In genomic region chr16:42172476-42172875, GRCm38 (mm10) we compare ENCODE assay signal across 8 mouse cellular contexts.
DNase-seq lines count a peak whose midpoint lies in the region; ATAC-seq and TF ChIP-seq lines count a peak whose summit lies in the region.

No protein-coding gene starts in this region.

- peak; percentile 56 for TF ChIP-seq CTCF in heart, postnatal 0 days (IDR thresholded peaks at IDR 0.05; ENCODE audit: low read depth)

- no peak overlapping the region for H3K9ac ChIP-seq in heart, postnatal 0 days (replicated peaks; ENCODE audit: low read depth, low read length)
- H3K9ac ChIP-seq in midbrain, embryonic 16.5 days (ENCODE audit: low read depth, low read length), result no peak overlapping the region

- intact Hi-C loops in heart, postnatal 25 days (cut with DNase I), result no loop called here
- intact Hi-C loops in heart, postnatal 14 days (cut with DNase I), result loop anchor here (5.0 to 10.0 kb wide), 2 partner anchors 742 to 1630 kb away; no protein-coding TSS in a partner anchor

- H3K27ac ChIP-seq in heart, postnatal 0 days (ENCODE audit: low read depth), result no peak overlapping the region
- no peak overlapping the region for H3K27ac ChIP-seq in midbrain, embryonic 16.5 days (ENCODE audit: low read length)

- no peak for ATAC-seq in heart, postnatal 0 days (ENCODE audit: insufficient read depth, low read depth)
- peak; percentile 22; the same call in 1 of the 2 replicates for ATAC-seq in midbrain, embryonic 16.5 days

- H3K27me3 ChIP-seq in heart, postnatal 0 days (ENCODE audit: control insufficient read depth, insufficient read depth, low read length), result no peaks in the 10 kb centered on the region
- no peaks in the 10 kb centered on the region for H3K27me3 ChIP-seq in midbrain, embryonic 16.5 days (ENCODE audit: control insufficient read depth, insufficient read depth, low read depth, low read length)

- H3K4me2 ChIP-seq in heart, postnatal 0 days (ENCODE audit: low read depth, low read length), result no peak overlapping the region
- H3K4me2 ChIP-seq in midbrain, embryonic 16.5 days (ENCODE audit: low read length), result no peak overlapping the region; the same call in 1 of the 2 replicates

- H3K36me3 ChIP-seq in heart, postnatal 0 days (replicated peaks; ENCODE audit: control insufficient read depth, insufficient read depth, low read length), result no peaks in the 10 kb centered on the region
- H3K36me3 ChIP-seq in midbrain, embryonic 16.5 days (ENCODE audit: control insufficient read depth, insufficient read depth, low read length), result no peaks in the 10 kb centered on the region

- H3K4me3 ChIP-seq in heart, postnatal 0 days (ENCODE audit: low read depth, low read length), result no peak overlapping the region
- no peak overlapping the region for H3K4me3 ChIP-seq in midbrain, embryonic 16.5 days (ENCODE audit: low read depth, low read length)

- no peak for DNase-seq in heart, postnatal 0 days (ENCODE audit: low spot score)
- DNase-seq in heart, postnatal 25 days (ENCODE audit: low spot score), result no peak
- DNase-seq in adrenal gland, postnatal 10 days, result peak; percentile 88
- DNase-seq in embryo, embryonic 11 days, result peak; percentile 84
- peak; percentile 51 to 71 for DNase-seq in heart, postnatal 14 days
- DNase-seq in left cerebral cortex, adult 8-10 months (ENCODE audit: low spot score in 2 of 2), result peak; percentile 57 to 95
- peak; percentile 50 for DNase-seq in telencephalon, adult 2 months (ENCODE audit: low read depth, low spot score)

- no peaks in the 10 kb centered on the region for H3K9me3 ChIP-seq in heart, postnatal 0 days (replicated peaks; ENCODE audit: control insufficient read depth, low read length)
- no peaks in the 10 kb centered on the region for H3K9me3 ChIP-seq in midbrain, embryonic 16.5 days (replicated peaks; ENCODE audit: control insufficient read depth, low read length, poor library complexity, severe bottlenecking)

- no peaks in the 10 kb centered on the region for H3K4me1 ChIP-seq in heart, postnatal 0 days (ENCODE audit: control insufficient read depth, insufficient read depth)
- H3K4me1 ChIP-seq in midbrain, embryonic 16.5 days (ENCODE audit: control insufficient read depth, insufficient read depth, low read length), result no peaks in the 10 kb centered on the region

- WGBS in heart, postnatal 0 days, result 34% methylated on average over 11 of the region's 11 CpGs
- WGBS in midbrain, embryonic 16.5 days, result 24% methylated on average over 11 of the region's 11 CpGs

- TF ChIP-seq EP300 in heart, postnatal 0 days (IDR thresholded peaks at IDR 0.05; ENCODE audit: low read depth), result no peak

Comparison
In these comparisons a context has a peak if more than half of its experiments do, and no peak if none do; other contexts are left out.
1. DNase-seq: peak in adrenal gland, postnatal 10 days (single experiment), embryo, embryonic 11 days (single experiment), heart, postnatal 14 days (2 of 2), left cerebral cortex, adult 8-10 months (2 of 2) and telencephalon, adult 2 months (single experiment); none in heart, postnatal 0 days (single experiment) and heart, postnatal 25 days (single experiment).